ENCODE assay signal across 23 mouse cellular contexts in the genomic region with DNA sequence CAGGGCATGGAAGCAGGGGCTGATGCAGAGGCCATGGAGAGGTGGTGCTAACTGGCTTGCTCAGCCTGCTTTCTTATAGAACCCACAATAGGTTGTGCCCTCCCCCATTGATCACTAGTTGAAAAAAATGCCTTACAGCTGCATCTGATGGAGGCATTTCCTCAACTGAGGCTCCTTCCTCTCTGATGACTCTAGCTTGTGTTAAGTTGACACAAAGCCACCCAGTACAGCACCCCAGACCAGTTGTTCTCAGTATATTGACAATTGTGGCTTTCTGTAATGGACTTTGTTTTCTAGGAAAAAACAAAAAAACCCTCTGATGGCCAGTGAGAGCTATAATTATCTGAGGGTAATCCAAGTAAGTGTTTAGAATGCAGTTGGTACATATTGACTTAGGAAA.
A peak's percentile ranks its signal among the peaks of the same experiment; 100 is the strongest.
DNase-seq lines count a peak whose midpoint lies in the region; ATAC-seq and TF ChIP-seq lines count a peak whose summit lies in the region.
"Had no signal": no experiment of that assay in that cellular context is flagged by ENCODE, and none has a peak within 500 bp of the region (broad histone marks: within the 10 kb centered on the region; RNA-seq: fewer than 3 reads in every experiment).

No protein-coding gene starts in this region.

- no peak overlapping the region for H3K4me2 ChIP-seq in heart, postnatal 0 days (ENCODE audit: low read depth, low read length)
- H3K4me2 ChIP-seq: embryonic facial prominence, embryonic 12.5 days; liver, embryonic 12.5 days; midbrain, embryonic 15.5 days; stomach, embryonic 15.5 days had no signal

- no peaks in the 10 kb centered on the region for H3K27me3 ChIP-seq in heart, postnatal 0 days (ENCODE audit: control insufficient read depth, insufficient read depth, low read length)
- H3K27me3 ChIP-seq: embryonic facial prominence, embryonic 12.5 days; liver, embryonic 12.5 days; megakaryocyte, embryonic 14.5 days; midbrain, embryonic 15.5 days; stomach, embryonic 15.5 days had no signal

- no peak for ATAC-seq in heart, postnatal 0 days (ENCODE audit: insufficient read depth, low read depth)
- no peak for ATAC-seq in frontal cortex, adult (ENCODE audit: low TSS enrichment)
- ATAC-seq: forebrain, embryonic 14.5 days; hindbrain, postnatal 0 days; liver, embryonic 12.5 days; midbrain, embryonic 15.5 days had no signal

- H3K4me1 ChIP-seq in heart, postnatal 0 days (ENCODE audit: control insufficient read depth, insufficient read depth): peaks cover 11% of the 10 kb centered on the region
- H3K4me1 ChIP-seq: midbrain, embryonic 15.5 days had no signal

- no peak for TF ChIP-seq EP300 in heart, postnatal 0 days (IDR thresholded peaks at IDR 0.05; ENCODE audit: low read depth)

- H3K4me3 ChIP-seq in heart, postnatal 0 days (ENCODE audit: low read depth, low read length): no peak overlapping the region
- no peak overlapping the region for H3K4me3 ChIP-seq in macrophage (ENCODE audit: inconsistent target)
- H3K4me3 ChIP-seq: embryonic facial prominence, embryonic 12.5 days; liver, embryonic 12.5 days; megakaryocyte, embryonic 14.5 days; midbrain, embryonic 15.5 days; stomach, embryonic 15.5 days had no signal

- DNase-seq in embryo, embryonic 9.5 days (ENCODE audit: extremely low spot score): peak; percentile 4
- DNase-seq in embryo, embryonic 10 days (ENCODE audit: low spot score): no peak
- no peak for DNase-seq in heart, postnatal 0 days (ENCODE audit: low spot score)
- DNase-seq in heart, postnatal 25 days (ENCODE audit: low spot score): no peak
- peak; percentile 41 for DNase-seq in T-cell, adult 2 months (ENCODE audit: low spot score)
- no peak for DNase-seq in urinary bladder, postnatal 25 days (ENCODE audit: low spot score)
- DNase-seq: cerebellum, adult 11 months; cerebellum, adult 9-11 months; gastrocnemius, postnatal 10 days; heart, adult 18-20 months; kidney, adult 2 months; kidney, postnatal 10 days; lung, adult 2 months; thymus, postnatal 14 days had no signal

- intact Hi-C loops in heart, postnatal 25 days (cut with DNase I): no loop called here

- H3K27ac ChIP-seq in heart, postnatal 0 days (ENCODE audit: low read depth): peak overlapping the region; percentile 52
- peak overlapping the region; percentile 24 for H3K27ac ChIP-seq in macrophage
- H3K27ac ChIP-seq: embryonic facial prominence, embryonic 12.5 days; hindbrain, postnatal 0 days; liver, embryonic 12.5 days; midbrain, embryonic 15.5 days; stomach, embryonic 15.5 days had no signal

- no peak overlapping the region for H3K9ac ChIP-seq in heart, postnatal 0 days (replicated peaks; ENCODE audit: low read depth, low read length)
- H3K9ac ChIP-seq: embryonic facial prominence, embryonic 12.5 days; liver, embryonic 12.5 days; midbrain, embryonic 15.5 days; stomach, embryonic 15.5 days had no signal

- H3K36me3 ChIP-seq in heart, postnatal 0 days (replicated peaks; ENCODE audit: control insufficient read depth, insufficient read depth, low read length): no peaks in the 10 kb centered on the region
- no peaks in the 10 kb centered on the region for H3K36me3 ChIP-seq in macrophage (ENCODE audit: inconsistent target)
- H3K36me3 ChIP-seq: embryonic facial prominence, embryonic 12.5 days; midbrain, embryonic 15.5 days; stomach, embryonic 15.5 days had no signal

- no peaks in the 10 kb centered on the region for H3K79me2 ChIP-seq in macrophage (ENCODE audit: inconsistent target)

- no peak for TF ChIP-seq CTCF in heart, postnatal 0 days (IDR thresholded peaks at IDR 0.05; ENCODE audit: low read depth)

- no peaks in the 10 kb centered on the region for H3K9me3 ChIP-seq in heart, postnatal 0 days (replicated peaks; ENCODE audit: control insufficient read depth, low read length)
- H3K9me3 ChIP-seq: embryonic facial prominence, embryonic 12.5 days; liver, embryonic 12.5 days; megakaryocyte, embryonic 14.5 days; midbrain, embryonic 15.5 days; stomach, embryonic 15.5 days had no signal

Comparison
In these comparisons a context has a peak if more than half of its experiments do, and no peak if none do; other contexts are left out.
1. DNase-seq: peak in embryo, embryonic 9.5 days (single experiment) and T-cell, adult 2 months (single experiment); none in embryo, embryonic 10 days (single experiment), heart, postnatal 0 days (single experiment), heart, postnatal 25 days (single experiment) and urinary bladder, postnatal 25 days (single experiment).